Mouse (Mus musculus) midbrain, embryonic 11.5 days (tissue): ENCODE results near the gene Cpt1c. TPM values are rescaled to one million over a fixed set of nuclear protein-coding genes. Genes with fewer than 3 reads are reported as not detected.
A peak's percentile ranks its signal among the peaks of the same experiment; 100 is the strongest.

Source experiments
- ATAC-seq: fragments of 200-750 bp; cut with Nextera tagmentation; 2 replicates; pipeline ENCODE4 v1.8.0; 2017; ENCODE audit warnings: moderate TSS enrichment, moderate library complexity; ENCODE audit not compliant: low FRiP score
- DNase-seq: peaks from one replicate; pipeline ENCODE4 v3.0.0; 2015; ENCODE audit warnings: low spot score; ENCODE audit errors: missing footprints
- H3K27ac ChIP-seq: fragments of 300-500 bp; sonication (generic); 2 replicates; pipeline ENCODE4 v1.5.1; 2014; ENCODE audit warnings: low read depth, low read length
- H3K27me3 ChIP-seq: fragments of 300-500 bp; sonication (generic); 2 replicates; pipeline ENCODE4 v1.6.1; 2014; ENCODE audit warnings: mild to moderate bottlenecking, low read length, moderate library complexity, mixed read lengths; ENCODE audit not compliant: control insufficient read depth, insufficient read depth
- H3K36me3 ChIP-seq: fragments of 300-500 bp; sonication (generic); 2 replicates; pipeline ENCODE4 v1.6.1; 2014; ENCODE audit warnings: mild to moderate bottlenecking, low read length, moderate library complexity, mixed read lengths; ENCODE audit not compliant: control insufficient read depth, insufficient read depth
- H3K4me1 ChIP-seq: fragments of 300-500 bp; sonication (generic); 2 replicates; pipeline ENCODE4 v1.6.1; 2014; ENCODE audit warnings: low read length; ENCODE audit not compliant: control insufficient read depth, insufficient read depth
- H3K4me2 ChIP-seq: fragments of 300-500 bp; sonication (generic); 2 replicates; pipeline ENCODE4 v1.6.1; 2014; ENCODE audit warnings: mild to moderate bottlenecking, moderate library complexity
- H3K4me3 ChIP-seq: fragments of 300-500 bp; sonication (generic); 2 replicates; pipeline ENCODE4 v1.5.1; 2014; ENCODE audit warnings: low read depth, low read length
- H3K9ac ChIP-seq: fragments of 300-500 bp; sonication (generic); 2 replicates; pipeline ENCODE4 v1.6.1; 2014; ENCODE audit warnings: low read length
- H3K9me3 ChIP-seq: fragments of 300-500 bp; sonication (generic); 2 replicates; pipeline ENCODE4 v1.6.1; 2016; ENCODE audit warnings: low read length; ENCODE audit not compliant: control insufficient read depth
- WGBS: fragments of 180-500 bp; shearing (Covaris S2); extraction: QIAGEN DNeasy Blood & Tissue Kit; methylation state at CpG from one replicate; pipeline ENCODE4 v1.1.7; 2014; 5-methylcytosine and 5-hydroxymethylcytosine counted together
- polyA plus RNA-seq: library from polyadenylated mRNA; unstranded; fragments of >200 nt; fragmentation: Nextera tagmentation; extraction: Ambion mirVana; gene quantifications from 2 replicates; pipeline ENCODE4 v1.2.1, GENCODE M21; 2014

Gene Cpt1c
- polyA plus RNA-seq, 1 experiment from 2014 or later, result 21.8 TPM

GRCm38 (mm10) chr7:44952611-44953306 is 21.9 kb downstream of the Cpt1c start:
- Histone ChIP-seq H3K9ac (peak overlapping the region; percentile 72), H3K27me3 (peaks cover 21% of the 10 kb centered on the region), H3K36me3 (no peaks in the 10 kb centered on the region), H3K4me2 (peak overlapping the region; percentile 82), H3K4me1 (peaks cover 6% of the 10 kb centered on the region; the same call in 1 of the 2 replicates), H3K4me3 (peak overlapping the region; percentile 41), H3K9me3 (no peaks in the 10 kb centered on the region), H3K27ac (no peak overlapping the region)
- DNase-seq, result peak; percentile 98
- peak; percentile 89 for ATAC-seq
- 8% methylated on average over 24 of the region's 24 CpGs for WGBS

GRCm38 (mm10) chr7:44951960-44952359 is 22.7 kb downstream of the Cpt1c start:
- Histone ChIP-seq H3K4me3 (peak overlapping the region; percentile 41), H3K4me2 (peak overlapping the region; percentile 82), H3K36me3 (no peaks in the 10 kb centered on the region), H3K27ac (no peak overlapping the region), H3K4me1 (peaks cover 6% of the 10 kb centered on the region; the same call in 1 of the 2 replicates), H3K27me3 (peaks cover 21% of the 10 kb centered on the region), H3K9me3 (no peaks in the 10 kb centered on the region), H3K9ac (peak overlapping the region; percentile 72)
- DNase-seq, result no peak
- ATAC-seq, result peak; percentile 56
- WGBS, result under 1% methylated on average over 10 of the region's 10 CpGs

DNA sequence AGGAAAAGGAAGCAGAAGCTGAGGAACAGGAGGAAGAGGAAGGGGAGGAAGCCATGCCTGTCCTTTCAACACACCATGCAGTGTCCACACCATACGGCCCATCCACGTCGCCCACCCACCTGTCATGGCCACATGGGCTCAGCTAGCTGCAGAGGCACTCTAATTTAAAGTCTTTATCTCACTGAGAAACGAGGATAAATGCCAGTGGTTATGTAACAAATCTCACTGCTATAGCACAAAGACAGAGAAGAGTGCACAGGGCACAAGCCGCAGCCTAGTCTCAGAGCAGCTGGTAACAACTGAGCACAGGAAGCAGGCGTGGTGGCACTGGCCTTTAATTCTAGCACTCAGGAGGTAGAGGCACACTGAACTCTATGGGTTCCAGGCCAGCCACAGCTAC is 24.7 kb downstream of the Cpt1c start:
- Histone ChIP-seq H3K4me3 (no peak overlapping the region), H3K9ac (no peak overlapping the region), H3K4me2 (no peak overlapping the region), H3K36me3 (no peaks in the 10 kb centered on the region), H3K27me3 (peaks cover 21% of the 10 kb centered on the region), H3K9me3 (no peaks in the 10 kb centered on the region), H3K4me1 (peaks cover 6% of the 10 kb centered on the region; the same call in 1 of the 2 replicates), H3K27ac (no peak overlapping the region)
- DNase-seq (no peak), ATAC-seq (no peak)
- WGBS, result 80% methylated on average over 6 of the region's 6 CpGs

DNA sequence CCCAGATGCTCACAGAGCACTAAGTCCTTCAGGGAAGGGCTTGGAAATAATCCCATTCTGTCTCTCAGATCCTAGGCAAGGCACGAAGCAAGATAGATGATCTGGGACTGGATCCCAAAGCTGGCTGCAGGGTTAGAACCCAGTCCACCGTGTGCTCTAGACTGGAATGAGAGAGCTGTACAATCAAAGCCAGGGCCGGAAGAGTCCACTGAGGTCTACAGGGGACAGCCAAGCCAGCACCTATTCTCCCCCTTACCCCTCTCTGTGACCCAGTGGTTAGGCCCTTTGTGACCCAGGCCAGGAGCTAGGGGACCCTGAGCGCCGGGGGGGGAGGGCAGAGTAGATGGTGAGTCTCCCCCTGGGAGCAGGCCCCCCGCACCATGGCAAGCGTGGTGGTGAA is 31.7 kb downstream of the Cpt1c start, which contains the start of gene Tsks:
Gene Tsks, plus strand, starts transcription at position 301 of the 400 bp plus-strand sequence.
- no peak for DNase-seq
- WGBS, result 71% methylated on average over 7 of the region's 7 CpGs
- H3K4me1 ChIP-seq, result no peaks in the 10 kb centered on the region
- no peaks in the 10 kb centered on the region for H3K9me3 ChIP-seq
- no peak for ATAC-seq
- no peak within 1 kb of the TSS for H3K4me2 ChIP-seq
- H3K27me3 ChIP-seq, result no peaks in the 10 kb centered on the region
- H3K36me3 ChIP-seq, result no peaks in the 10 kb centered on the region
- H3K4me3 ChIP-seq, result no peak within 1 kb of the TSS
- no peak within 1 kb of the TSS for H3K9ac ChIP-seq
- H3K27ac ChIP-seq, result no peak within 1 kb of the TSS

GRCm38 (mm10) chr7:44938680-44939079 is 36.0 kb downstream of the Cpt1c start:
- Histone ChIP-seq H3K36me3 (no peaks in the 10 kb centered on the region), H3K4me2 (no peak overlapping the region), H3K9ac (no peak overlapping the region), H3K4me3 (no peak overlapping the region), H3K9me3 (no peaks in the 10 kb centered on the region), H3K27ac (no peak overlapping the region), H3K4me1 (no peaks in the 10 kb centered on the region), H3K27me3 (no peaks in the 10 kb centered on the region)
- no peak for ATAC-seq
- WGBS, result 87% methylated on average over 4 of the region's 4 CpGs
- no peak for DNase-seq

DNA sequence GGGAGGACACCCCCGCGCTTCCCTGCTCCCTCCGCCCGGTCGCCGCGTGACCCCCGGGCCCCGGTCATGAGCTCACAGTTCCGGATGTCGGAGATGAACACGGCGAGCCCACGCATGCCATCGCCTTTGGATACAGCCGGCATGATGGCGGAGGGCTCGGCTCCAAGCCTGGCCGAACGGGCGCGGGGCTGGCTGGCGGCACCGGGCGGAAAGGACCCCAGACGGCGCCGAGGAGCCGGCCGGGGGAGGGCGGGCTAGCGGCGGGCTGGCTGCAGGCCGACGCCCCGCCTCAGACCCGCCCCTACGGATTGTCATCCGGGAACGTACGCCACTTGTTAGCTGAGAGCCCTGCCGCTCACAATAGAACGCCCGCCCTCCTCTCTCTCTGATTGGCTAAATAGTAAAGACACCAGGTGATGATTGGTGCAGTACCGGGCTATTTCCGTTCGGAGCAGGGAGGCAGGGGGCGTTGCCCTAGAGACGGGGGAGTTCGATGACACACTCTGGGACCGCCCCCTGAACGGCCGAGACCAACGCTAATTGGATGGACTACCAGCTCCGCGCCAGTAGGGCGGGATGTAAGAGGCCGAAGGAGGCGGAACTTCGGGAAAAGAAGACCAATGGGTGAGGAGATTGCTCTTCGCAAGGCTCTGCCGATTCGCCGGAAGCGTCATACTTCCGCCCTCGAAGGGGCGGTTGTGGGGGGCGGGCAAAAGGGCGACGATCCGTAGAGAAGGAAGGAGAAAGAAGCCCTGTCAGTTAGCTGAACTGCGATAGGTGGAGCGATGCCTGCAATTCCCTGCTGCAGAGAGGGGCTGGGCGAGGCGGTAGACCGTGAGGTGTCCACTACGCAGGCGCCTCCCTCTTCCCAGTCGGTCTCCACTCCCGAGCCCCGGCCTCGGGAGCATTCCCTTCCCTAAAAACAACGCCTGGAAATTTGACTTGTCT is 45.2 kb downstream of the Cpt1c start, which contains the start of gene Ap2a1:
Gene Ap2a1, minus strand, starts transcription at position 293 of the 948 bp plus-strand sequence.
- H3K27ac ChIP-seq, result peak within 1 kb of the TSS; percentile 91
- peak; percentile 100 for ATAC-seq

DNA sequence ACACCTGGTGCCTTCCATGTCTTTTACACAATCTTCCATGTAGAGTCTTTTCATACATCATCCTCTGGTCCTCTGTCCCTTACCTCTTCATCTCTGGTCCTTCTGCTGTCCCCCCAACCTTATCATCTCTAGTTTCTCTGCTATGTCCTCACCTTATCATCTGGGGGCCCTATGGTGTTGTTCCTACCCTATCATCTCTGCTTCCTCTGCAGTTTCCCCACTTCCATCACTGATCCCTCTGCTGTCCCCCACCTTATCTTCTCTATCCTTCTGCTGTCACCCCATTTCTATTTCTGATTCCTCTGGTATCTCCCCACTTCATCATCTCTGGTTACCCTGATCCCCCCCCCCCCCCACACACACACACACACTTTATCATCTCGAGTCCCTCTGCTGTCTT is 46.1 kb downstream of the Cpt1c start:
- H3K4me2 ChIP-seq, result peak overlapping the region; percentile 60
- peak overlapping the region; percentile 93 for H3K9ac ChIP-seq
- no peak overlapping the region for H3K27ac ChIP-seq
- WGBS, result 0% methylated on average over 1 of the region's 1 CpGs
- 0 out of 2 replicates have a peak, but pooled peaks cover 3% of the 10 kb centered on the region for H3K36me3 ChIP-seq
- H3K4me1 ChIP-seq, result peaks cover 13% of the 10 kb centered on the region
- H3K27me3 ChIP-seq, result no peaks in the 10 kb centered on the region
- H3K9me3 ChIP-seq, result no peaks in the 10 kb centered on the region
- no peak for ATAC-seq
- H3K4me3 ChIP-seq, result peak overlapping the region; percentile 97
- DNase-seq, result no peak

More for the DNA sequence above, 45.2 kb downstream of the Cpt1c start, which contains the start of gene Ap2a1:
- Histone ChIP-seq H3K27me3 (no peaks in the 10 kb centered on the region), H3K9ac (peak within 1 kb of the TSS; percentile 93), H3K4me3 (peak within 1 kb of the TSS; percentile 97), H3K9me3 (no peaks in the 10 kb centered on the region), H3K4me2 (peak within 1 kb of the TSS; percentile 60), H3K36me3 (no peaks in the 10 kb centered on the region), H3K4me1 (peaks cover 13% of the 10 kb centered on the region)
- WGBS, result under 1% methylated on average over 84 of the region's 84 CpGs
- DNase-seq, result peak; percentile 99

DNA sequence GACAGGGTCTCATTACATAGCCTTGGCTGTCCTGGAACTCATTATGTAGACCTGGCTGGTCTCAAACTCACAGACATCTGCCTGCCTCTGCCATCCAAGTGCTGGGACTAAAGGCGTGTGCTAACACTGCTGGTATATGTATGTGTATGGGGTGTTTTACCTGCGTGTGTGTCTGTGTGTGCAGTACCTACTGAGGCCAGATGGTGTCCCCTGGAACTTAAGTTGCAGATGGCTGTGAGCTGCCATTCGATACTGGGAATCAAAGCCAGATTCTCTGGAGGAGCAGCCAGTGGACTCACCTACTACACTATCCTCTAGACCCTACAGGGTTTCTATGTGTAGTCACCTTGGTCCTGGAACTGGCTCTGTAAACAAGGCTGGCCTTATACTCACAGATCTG is 49.2 kb downstream of the Cpt1c start:
- no peak overlapping the region for H3K4me2 ChIP-seq
- no peak overlapping the region for H3K27ac ChIP-seq
- H3K4me3 ChIP-seq, result no peak overlapping the region
- H3K9ac ChIP-seq, result no peak overlapping the region
- DNase-seq, result peak; percentile 88
- H3K27me3 ChIP-seq, result no peaks in the 10 kb centered on the region
- H3K36me3 ChIP-seq, result 0 out of 2 replicates have a peak, but pooled peaks cover 9% of the 10 kb centered on the region
- ATAC-seq, result no peak
- peaks cover 13% of the 10 kb centered on the region for H3K4me1 ChIP-seq
- H3K9me3 ChIP-seq, result no peaks in the 10 kb centered on the region
- WGBS, result 74% methylated on average over 3 of the region's 3 CpGs
